Mouse (Mus musculus) brain, embryonic 14.5 days (tissue): Measurements from ENCODE around the gene Ifitm6.

Experiments
- CTCF ChIP-seq: fragments of 200-500 bp; IDR thresholded peaks from 2 replicates; pipeline ENCODE4 v1.5.1; 2012; ENCODE audit warnings: inconsistent platforms, mild to moderate bottlenecking, moderate library complexity, borderline replicate concordance; ENCODE audit not compliant: insufficient read depth, insufficient read length; ENCODE audit errors: extremely low read depth
- POLR2A ChIP-seq: fragments of 200-500 bp; IDR thresholded peaks from 2 replicates; pipeline ENCODE4 v1.6.1; 2012; ENCODE audit warnings: mild to moderate bottlenecking, inconsistent platforms, borderline replicate concordance; ENCODE audit not compliant: poor library complexity, insufficient read depth, insufficient read length, severe bottlenecking; ENCODE audit errors: extremely low read depth

DNA sequence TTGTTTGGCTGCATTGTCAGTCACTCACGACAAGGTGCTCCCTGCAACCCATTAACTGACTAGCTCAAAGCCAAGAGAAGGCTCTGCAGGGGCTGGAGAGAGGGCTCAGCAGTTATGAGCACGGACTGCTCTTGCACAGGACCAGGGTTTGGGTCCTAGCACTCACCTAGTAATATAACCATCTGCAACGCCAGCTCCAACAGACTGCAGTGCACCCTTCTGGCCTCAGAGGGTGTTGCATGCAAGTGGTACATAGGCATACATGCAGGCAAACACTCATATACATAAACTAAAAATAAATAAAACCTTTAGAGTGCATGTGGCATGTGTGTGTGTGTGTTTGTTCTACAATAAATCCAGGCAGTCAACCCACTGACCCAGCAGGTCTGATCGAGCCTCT, 38.1 kb upstream of the Ifitm6 start:
- TF ChIP-seq CTCF, result no peak
- TF ChIP-seq POLR2A, result no peak
